Mouse (Mus musculus): Measurements from ENCODE around the gene Ankrd13d. TPM values are rescaled to one million over a fixed set of nuclear protein-coding genes. Genes with fewer than 3 reads are reported as not detected.
A peak's percentile ranks its signal among the peaks of the same experiment; 100 is the strongest.
"Not testable (repeated sequence)": the region's sequence is repeated elsewhere in the genome, so short reads cannot be mapped to it uniquely, and the experiment has no call there.

Gene Ankrd13d
- total RNA-seq, 4 experiments from 2014 or later: 4.3 to 10.6 (median 6.8) TPM

DNA sequence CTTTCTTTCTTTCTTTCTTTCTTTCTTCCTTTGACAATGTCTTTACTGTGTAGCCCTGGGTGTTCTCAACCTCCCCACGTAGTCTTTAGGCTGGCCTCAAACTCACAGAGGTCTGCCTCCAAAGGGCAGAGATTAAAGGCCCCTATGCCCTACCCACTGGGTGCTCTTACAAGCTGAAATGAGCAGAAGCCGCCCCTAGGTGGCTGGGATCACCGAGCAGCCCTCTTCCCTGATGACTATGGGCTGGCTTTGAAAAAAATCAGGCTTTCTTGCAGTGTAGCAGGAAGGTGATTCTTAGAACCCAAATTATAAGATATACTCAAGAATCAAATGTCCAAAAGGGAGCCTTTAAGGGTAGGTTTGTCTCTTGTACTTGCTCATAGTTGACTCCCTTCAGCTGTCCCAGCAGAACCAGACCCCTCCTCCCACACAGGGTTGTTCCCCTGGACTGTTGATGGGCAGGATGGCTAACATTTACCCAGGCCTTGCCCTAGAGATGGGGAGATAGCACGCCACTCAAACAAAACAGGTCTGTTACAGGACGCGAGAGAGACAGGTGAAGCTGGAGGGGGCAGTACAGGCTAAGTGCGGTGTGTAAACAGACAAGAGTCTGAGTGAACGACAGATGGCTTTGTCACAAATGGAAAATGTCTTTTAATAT, 21.8 kb downstream of the Ankrd13d start:
- no peak for DNase-seq

DNA sequence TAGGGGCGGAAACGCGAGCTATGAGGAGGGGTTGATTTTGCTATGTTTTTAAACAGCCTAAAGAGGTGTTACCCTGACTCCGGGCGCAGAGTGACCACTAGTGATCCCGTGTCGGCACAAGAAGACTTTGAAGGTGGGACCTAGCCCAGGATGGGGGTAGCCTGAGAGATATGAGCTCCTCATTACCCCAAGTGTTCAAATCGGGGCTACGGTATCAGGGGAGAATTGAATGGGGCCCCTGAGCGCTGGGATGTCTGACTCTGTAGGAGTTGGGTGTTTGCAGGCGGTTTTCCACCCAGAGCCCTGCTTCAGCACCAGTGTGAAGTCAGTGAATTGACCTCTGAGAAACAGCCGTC, 25.1 kb downstream of the Ankrd13d start:
- no peak for DNase-seq

DNA sequence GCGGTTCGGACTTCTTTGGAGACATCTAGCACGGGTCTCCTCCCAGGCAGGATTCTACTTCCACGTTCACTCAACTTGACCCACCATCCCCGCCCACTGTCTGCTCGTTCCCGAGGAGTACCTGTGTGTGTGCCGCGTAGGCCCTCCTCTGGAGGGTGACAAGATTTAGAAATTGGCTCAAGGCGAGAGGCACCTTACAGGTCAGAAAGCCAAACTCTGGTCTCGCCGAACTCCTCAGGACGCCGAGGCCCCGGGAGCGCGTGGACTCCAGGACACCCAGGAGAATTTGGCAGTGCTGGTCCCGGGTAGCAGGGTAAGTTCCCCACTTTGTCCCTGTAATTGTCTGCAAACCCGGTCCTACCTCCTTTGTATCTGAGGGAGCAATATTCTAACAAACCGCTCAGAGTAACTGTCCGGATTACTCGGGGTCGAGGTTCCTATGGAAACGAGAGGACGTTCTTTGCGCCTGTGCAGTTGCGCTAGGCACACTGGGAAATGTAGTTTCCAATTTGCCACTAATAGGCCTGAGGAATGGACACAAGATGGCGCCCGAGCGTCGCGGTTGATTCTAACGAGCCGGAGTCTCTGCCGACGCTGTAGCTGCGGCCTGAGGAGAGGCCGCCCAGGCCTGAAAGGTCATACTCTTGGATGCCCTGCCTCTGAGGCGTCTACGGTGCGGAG, 25.6 kb downstream of the Ankrd13d start:
- peak; percentile 90 for DNase-seq

GRCm38 (mm10) chr19:4255583-4256162, 27.3 kb downstream of the Ankrd13d start:
- DNase-seq: no peak

DNA sequence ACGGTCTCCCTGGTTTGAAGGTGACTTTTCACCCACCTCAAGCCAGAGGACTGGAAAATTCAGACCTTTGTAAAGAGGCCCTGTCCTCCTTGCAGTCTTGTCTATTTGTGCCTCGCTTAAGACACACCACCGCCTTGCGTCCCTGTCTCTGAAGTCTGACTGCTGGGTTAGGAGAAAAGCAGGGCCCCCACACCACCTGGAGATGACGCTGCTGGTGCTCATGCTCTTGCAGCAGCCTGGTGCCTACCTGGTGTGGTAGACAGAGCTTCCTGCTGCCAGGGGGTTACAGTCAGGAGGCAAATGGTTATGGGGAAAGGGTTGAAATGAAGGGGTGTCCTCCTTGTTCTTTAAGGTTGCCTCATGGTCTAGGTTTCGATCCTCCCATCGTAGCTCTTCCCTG, 28.7 kb downstream of the Ankrd13d start:
- DNase-seq: no peak

GRCm38 (mm10) chr19:4248683-4249082, 34.3 kb downstream of the Ankrd13d start:
- DNase-seq: not testable (repeated sequence)

DNA sequence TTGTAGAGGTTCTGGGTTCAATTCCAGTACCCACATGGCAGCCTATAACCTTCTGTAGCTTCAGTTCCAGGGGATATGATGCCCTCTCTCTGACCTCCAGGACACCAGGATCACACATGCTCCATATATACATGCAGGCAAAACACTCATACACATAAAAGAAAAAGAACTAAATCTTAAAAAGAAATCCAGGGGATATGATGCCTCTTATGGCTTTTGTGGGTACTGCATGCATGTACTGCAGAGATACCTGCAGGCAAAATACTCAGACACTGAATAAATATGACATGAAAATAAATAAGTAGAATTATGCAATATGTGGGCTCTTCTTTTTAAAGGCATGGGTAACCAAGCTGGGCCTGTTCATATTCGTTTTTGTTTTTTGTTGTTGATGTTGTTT, 35.9 kb downstream of the Ankrd13d start:
- DNase-seq: no peak

DNA sequence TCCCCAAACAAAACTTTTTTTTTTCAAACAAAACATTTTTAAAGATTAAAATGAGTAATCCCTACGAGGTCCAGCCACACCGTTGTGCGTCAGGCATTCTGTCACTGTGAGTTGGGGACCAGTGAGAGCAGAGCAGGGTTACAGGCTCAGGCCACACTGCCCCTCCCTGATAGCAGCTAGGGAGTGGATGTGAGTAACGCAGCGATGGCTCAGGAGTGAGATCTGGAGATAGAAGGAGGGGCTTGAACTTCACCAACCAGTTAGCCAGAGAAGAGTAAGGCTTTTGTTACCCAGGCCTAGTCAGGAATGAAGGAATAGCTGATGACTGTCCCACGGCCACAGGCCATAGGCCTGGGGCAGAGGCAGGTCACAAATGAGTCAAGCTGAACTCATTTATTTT, 38.2 kb downstream of the Ankrd13d start:
- no peak for DNase-seq

DNA sequence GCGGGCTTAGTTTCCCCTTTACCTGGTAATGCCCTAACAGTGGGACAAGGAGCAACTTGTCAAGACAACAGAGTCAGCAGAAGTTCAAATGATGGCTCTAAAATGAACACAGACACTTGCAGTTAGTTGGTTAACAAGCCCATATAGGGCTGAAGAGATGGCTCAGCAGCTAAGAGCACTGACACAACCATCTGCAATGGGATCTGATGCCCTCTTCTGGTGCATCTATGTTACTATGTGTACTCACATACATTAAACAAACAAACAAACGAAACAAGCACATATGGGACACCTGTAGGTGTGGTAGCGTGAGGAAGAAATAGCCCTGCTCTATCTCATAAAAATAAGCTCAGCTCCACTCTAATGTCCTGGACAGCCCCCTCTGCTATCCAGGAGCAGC, 40.5 kb downstream of the Ankrd13d start:
- DNase-seq: no peak

DNA sequence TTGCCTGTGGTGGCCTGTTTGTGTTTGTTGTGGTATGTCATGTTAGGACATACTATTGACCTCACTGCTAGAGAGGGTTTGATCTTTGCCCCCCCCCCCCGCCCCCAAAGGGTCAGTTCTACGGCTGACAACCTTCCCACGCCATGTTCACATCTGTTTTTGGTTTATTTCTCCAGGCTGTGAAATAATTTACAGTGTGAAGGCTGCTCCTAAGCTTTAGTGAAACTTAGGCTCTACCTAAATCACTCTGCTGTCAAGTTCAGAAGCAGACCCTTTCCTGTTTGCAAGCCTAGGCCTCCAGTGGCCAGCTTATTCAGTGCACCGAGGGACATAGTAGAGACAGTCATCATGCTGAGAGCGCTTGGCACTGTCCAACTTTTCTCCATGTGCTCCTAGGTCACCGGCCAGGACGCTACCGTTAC, 42.7 kb downstream of the Ankrd13d start:
- DNase-seq: no peak

DNA sequence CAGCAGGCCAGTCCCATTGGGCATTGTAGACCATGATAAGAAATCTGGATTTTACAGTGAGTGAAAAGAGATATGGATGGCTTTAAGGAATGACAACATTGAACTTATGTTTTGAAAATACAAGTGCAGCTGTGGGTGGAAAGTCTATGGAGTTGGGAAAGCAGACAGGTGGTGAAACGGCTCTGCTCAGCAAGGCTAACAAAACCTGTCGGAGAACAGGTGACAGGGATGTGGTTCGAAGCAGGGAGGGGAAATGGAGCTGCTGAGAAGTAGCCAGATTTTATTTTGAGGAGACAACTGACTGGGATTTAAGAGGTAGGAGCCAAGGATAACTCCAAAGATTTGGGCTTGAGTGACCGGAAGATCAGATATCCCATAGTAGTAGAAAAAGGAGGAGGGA, 48.4 kb downstream of the Ankrd13d start:
- no peak for DNase-seq

DNA sequence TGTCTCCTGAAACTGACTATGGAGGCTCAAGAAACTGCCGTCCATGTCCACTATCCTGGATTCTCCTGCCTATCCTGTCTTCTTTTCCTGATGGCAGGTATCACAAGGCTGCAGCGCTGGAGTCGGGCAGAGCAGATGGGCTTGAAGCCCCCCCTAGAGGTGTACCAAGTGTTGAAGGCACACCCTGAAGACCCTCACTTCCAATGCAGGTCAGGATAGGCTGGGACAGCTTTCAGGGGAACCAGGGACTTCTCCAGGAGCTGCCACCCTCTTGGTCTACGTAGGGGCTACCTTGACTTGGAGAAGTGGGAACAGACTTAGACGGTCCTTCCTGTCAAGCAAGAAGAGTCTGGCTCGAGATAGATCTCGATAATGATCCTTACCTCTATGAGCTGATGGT, 50.3 kb downstream of the Ankrd13d start:
- no peak for DNase-seq

- DNase-seq: no peak
Measured at GRCm38 (mm10) chr19:4232186-4232572, 50.8 kb downstream of the Ankrd13d start.

DNA sequence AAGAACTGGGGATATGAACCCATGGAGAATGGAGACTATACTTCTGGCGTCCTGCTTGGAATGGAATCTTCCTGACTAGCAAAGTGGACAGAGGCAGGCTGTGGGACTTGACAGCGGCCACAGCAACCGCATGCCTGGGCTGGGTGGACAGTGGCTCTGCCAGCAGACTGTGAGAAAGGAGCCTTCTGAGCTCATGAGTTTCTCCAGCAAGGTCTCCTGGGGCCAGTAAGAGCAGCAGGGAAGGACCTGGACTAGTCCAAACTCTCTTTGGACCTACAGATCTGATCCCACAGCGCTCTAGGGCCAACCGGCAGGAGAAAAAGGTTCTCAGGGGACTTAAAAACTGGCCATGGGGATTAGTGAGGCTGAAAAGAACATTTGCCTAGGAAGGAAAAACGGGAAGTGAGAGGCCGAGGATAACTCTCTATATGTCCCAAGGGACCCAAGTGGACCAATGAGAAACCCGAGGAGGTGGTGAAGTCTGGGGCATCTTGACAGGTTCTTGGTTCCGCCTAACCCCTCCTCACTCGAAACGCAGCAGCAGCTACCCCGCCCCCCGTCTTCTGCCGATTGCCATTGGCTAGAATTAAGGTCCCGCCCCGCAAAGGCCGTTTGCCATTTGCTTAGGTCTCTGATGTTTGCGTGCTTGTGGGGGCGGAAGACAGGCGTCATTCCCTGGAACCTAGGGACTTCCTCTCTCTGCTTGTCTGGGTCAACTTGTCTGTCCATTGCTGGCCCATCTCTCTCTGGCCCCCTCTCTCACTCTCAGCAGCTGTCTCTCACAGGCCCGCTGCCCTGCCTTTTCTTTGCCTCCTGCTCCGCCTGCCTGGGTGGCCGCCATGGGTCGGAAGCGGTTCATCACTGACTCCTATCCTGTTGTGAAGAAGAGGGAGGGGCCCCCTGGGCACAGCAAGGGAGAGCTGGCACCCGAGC, 51.4 kb downstream of the Ankrd13d start, which contains the start of gene Pold4:
Gene Pold4, plus strand, starts transcription at position 647 of the 933 bp plus-strand sequence.
- DNase-seq: peak; percentile 97

DNA sequence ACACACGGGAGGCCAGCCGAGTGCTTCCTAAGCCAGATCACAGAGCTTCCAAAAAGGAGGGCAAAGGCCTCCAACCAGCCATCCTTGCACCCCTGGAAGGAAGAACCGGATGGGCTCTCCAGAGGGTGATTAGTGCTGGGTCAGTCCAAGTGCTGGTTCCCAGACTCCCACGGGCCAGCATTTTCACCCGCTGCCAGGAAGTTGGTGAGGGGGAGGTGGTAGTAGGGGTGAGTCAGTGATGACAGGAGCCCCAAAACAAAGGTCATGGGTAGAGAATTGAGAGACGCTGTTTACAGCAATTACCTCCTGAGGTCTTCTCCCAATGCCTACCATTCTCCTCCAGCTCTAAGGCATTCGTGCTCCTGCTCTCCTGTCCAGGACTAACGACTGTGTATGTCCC, 52.5 kb downstream of the Ankrd13d start:
- no peak for DNase-seq

DNA sequence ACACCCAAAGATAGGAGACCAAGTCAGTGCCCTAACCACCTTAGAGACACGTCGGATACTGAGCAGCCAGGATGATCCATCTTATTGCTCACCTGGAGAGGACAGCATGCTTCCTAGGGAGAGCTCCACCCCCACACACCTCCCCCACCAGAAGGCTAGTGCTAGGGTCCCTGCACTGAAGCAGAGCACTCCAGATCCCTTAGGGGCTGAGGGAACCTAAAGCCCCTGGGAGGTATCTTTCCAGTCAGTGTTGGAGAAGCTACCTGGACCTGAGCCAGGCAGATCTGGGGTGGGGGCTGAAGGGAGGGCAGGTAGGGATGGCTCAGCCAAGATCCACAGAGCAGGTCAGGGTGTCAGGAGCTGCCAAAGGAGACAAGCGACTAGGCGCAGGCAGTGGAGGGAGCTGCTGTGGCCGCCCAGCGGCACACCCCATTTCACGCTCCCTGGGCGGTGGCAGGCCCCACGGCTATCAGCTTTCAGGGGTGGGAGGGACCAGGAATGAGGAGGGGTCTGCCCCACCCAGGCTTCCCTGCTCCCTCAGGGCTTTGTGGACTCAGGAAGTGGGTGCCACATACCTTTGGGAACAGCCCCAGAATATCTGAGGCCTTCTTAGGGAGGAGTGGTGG, 53.4 kb downstream of the Ankrd13d start:
- DNase-seq: no peak

DNA sequence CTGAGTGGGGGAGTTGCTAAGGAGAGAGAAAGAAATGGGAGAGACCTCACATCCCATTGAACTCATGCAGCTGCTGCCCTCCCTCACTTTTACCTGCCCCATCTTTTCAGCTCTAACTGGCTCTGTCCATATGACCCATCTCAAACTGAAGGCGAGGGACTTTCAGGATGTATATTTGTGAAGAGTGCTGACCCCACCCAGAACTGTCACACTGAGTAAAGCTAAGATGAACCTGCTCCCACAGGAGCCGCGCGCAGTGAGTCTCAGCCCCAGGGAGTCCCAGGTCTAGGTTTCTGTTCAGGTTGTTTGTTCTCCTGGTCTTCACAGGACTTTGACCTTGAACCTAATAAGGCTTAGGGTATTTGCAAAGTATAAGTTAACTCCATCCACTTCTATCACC, 54.0 kb downstream of the Ankrd13d start:
- DNase-seq: no peak

- DNase-seq: no peak
Measured at GRCm38 (mm10) chr19:4227894-4228678, 54.9 kb downstream of the Ankrd13d start.

GRCm38 (mm10) chr19:4227446-4227845, 55.5 kb downstream of the Ankrd13d start:
- no peak for DNase-seq

- DNase-seq: no peak
Measured at GRCm38 (mm10) chr19:4226779-4227178, 56.2 kb downstream of the Ankrd13d start.

- DNase-seq: no peak
Measured at GRCm38 (mm10) chr19:4222165-4222564, 60.8 kb downstream of the Ankrd13d start.

Measured in adrenal gland, adult 8-10 months (tissue).